Mouse (Mus musculus): ENCODE measurements around the gene Anxa9.

Anxa9 gene

GRCm38 (mm10) chr3:95284062-95284461 lies 22.9 kb downstream of the Anxa9 start:
- peak; percentile 19 for DNase-seq (ENCODE audit: low read depth, low spot score)

GRCm38 (mm10) chr3:95283589-95283941 lies 23.4 kb downstream of the Anxa9 start:
- no peak for DNase-seq (ENCODE audit: low read depth, low spot score)

GRCm38 (mm10) chr3:95282865-95283588 lies 23.9 kb downstream of the Anxa9 start:
- DNase-seq (ENCODE audit: low read depth, low spot score): peak; percentile 93

- peak; percentile 56 for DNase-seq (ENCODE audit: low read depth, low spot score)
Observed at GRCm38 (mm10) chr3:95282381-95282864, 24.6 kb downstream of the Anxa9 start.

GRCm38 (mm10) chr3:95281216-95282126 lies 25.5 kb downstream of the Anxa9 start, which contains the start of the genes Mindy1 and Prune1:
Gene Mindy1 (plus strand): TSS chr3:95281345.
Gene Prune1 (minus strand): TSS chr3:95282076.
- DNase-seq (ENCODE audit: low read depth, low spot score): peak; percentile 99

- peak; percentile 56 for DNase-seq (ENCODE audit: low read depth, low spot score)
Observed at GRCm38 (mm10) chr3:95280747-95281146, 26.2 kb downstream of the Anxa9 start.

- DNase-seq (ENCODE audit: low read depth, low spot score): no peak
Observed at GRCm38 (mm10) chr3:95277149-95277551, 29.8 kb downstream of the Anxa9 start.

GRCm38 (mm10) chr3:95276428-95276934 lies 30.5 kb downstream of the Anxa9 start:
- no peak for DNase-seq (ENCODE audit: low read depth, low spot score)

- no peak for DNase-seq (ENCODE audit: low read depth, low spot score)
Observed at GRCm38 (mm10) chr3:95275161-95275560, 31.8 kb downstream of the Anxa9 start.

GRCm38 (mm10) chr3:95274453-95274852 lies 32.5 kb downstream of the Anxa9 start:
- DNase-seq (ENCODE audit: low read depth, low spot score): no peak

GRCm38 (mm10) chr3:95273471-95273870 lies 33.5 kb downstream of the Anxa9 start:
- peak; percentile 98 for DNase-seq (ENCODE audit: low read depth, low spot score)

GRCm38 (mm10) chr3:95270766-95271364 lies 36.1 kb downstream of the Anxa9 start:
- peak; percentile 24 for DNase-seq (ENCODE audit: low read depth, low spot score)

GRCm38 (mm10) chr3:95269789-95270188 lies 37.2 kb downstream of the Anxa9 start:
- peak; percentile 81 for DNase-seq (ENCODE audit: low read depth, low spot score)

GRCm38 (mm10) chr3:95267855-95268254 lies 39.1 kb downstream of the Anxa9 start:
- DNase-seq (ENCODE audit: low read depth, low spot score): no peak

GRCm38 (mm10) chr3:95266052-95266451 lies 40.9 kb downstream of the Anxa9 start:
- DNase-seq (ENCODE audit: low read depth, low spot score): no peak

GRCm38 (mm10) chr3:95264724-95265123 lies 42.3 kb downstream of the Anxa9 start:
- DNase-seq (ENCODE audit: low read depth, low spot score): peak; percentile 69

GRCm38 (mm10) chr3:95263089-95263739 lies 43.8 kb downstream of the Anxa9 start:
- DNase-seq (ENCODE audit: low read depth, low spot score): peak; percentile 64

- DNase-seq (ENCODE audit: low read depth, low spot score): no peak
Observed at GRCm38 (mm10) chr3:95261975-95262374, 45.0 kb downstream of the Anxa9 start.

- no peak for DNase-seq (ENCODE audit: low read depth, low spot score)
Observed at GRCm38 (mm10) chr3:95256931-95257330, 50.0 kb downstream of the Anxa9 start.

GRCm38 (mm10) chr3:95250783-95251424 lies 56.1 kb downstream of the Anxa9 start, which contains the start of gene Bnipl:
Gene Bnipl (minus strand): TSS chr3:95251193.
- DNase-seq (ENCODE audit: low read depth, low spot score): no peak

GRCm38 (mm10) chr3:95250361-95250760 lies 56.6 kb downstream of the Anxa9 start:
- peak; percentile 91 for DNase-seq (ENCODE audit: low read depth, low spot score)

All from brain, adult 2 months (tissue).